Mouse (Mus musculus): ENCODE results near the gene Btbd35f3.
"Not testable (repeated sequence)": the region's sequence is repeated elsewhere in the genome, so short reads cannot be mapped to it uniquely, and the experiment has no call there.

The Btbd35f3 gene

DNA sequence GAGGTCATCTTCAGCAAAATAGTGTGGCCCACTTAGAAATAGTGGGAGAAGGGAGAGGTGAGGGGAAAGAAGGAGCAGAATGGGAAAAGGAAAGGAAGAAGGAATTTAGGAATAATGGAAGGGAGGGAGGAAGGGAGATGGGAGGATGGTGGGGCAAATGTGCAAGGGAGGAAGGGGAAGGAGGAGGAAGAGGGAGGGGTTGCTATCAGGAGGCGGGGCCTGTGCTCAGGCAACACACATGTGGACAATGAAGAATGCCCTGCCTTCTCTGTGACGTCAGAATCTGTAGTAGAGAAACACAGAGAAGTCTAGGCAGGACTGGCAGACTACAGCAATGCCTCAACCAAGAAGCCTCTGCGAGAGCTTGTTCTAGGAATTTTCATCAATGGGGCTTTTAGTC is at the start of gene Btbd35f3:
Gene Btbd35f3, plus strand, starts transcription at position 301 of the 400 bp plus-strand sequence.
- not testable (repeated sequence) for DNase-seq (ENCODE audit: low read depth, low spot score)
